Mouse (Mus musculus) frontal cortex, postnatal 14 days (tissue): ENCODE measurements at regions not wholly inside any gene's neighbourhood (a gene's known extent, or its start where the extent isn't known, plus 50 kb on each side); places are given as distances from the start of the nearest gene placed in this dataset.

ENCODE experiments used
- DNase-seq, 2 experiments: peaks; one replicate each; pipeline ENCODE4 v3.0.0; 2022; ENCODE audit warnings: low spot score in 2 of 2

GRCm38 (mm10) chr10:44945205-44945725 is 121.7 kb upstream of the Prep start:
- DNase-seq = no peak

- DNase-seq = no peak
These were observed 127.6 kb upstream of the Prep start for GRCm38 (mm10) chr10:44939403-44939802.

- DNase-seq = no peak
These were observed 130.0 kb upstream of the Prep start for GRCm38 (mm10) chr10:44936976-44937500.

- DNase-seq = no peak
These were observed 136.2 kb upstream of the Prep start for GRCm38 (mm10) chr10:44930796-44931195.

GRCm38 (mm10) chr10:44913751-44914388 is 153.1 kb upstream of the Prep start:
- no peak for DNase-seq

- no peak for DNase-seq
These were observed 162.5 kb upstream of the Prep start for GRCm38 (mm10) chr10:44904520-44904919.

- DNase-seq = no peak
These were observed 165.8 kb upstream of the Prep start for GRCm38 (mm10) chr10:44901203-44901602.

GRCm38 (mm10) chr10:44892124-44892523 is 174.9 kb upstream of the Prep start:
- no peak for DNase-seq

- no peak for DNase-seq
These were observed 179.8 kb upstream of the Prep start for GRCm38 (mm10) chr10:44887081-44887683.

- DNase-seq = no peak
These were observed 185.0 kb upstream of the Prep start for GRCm38 (mm10) chr10:44881967-44882366.

GRCm38 (mm10) chr10:44877076-44877663 is 189.8 kb upstream of the Prep start:
- no peak for DNase-seq

GRCm38 (mm10) chr10:44873642-44874285 is 193.2 kb upstream of the Prep start:
- peak in 1 of 2 experiments; percentile 8 for DNase-seq

- DNase-seq = no peak
These were observed 202.7 kb upstream of the Prep start for GRCm38 (mm10) chr10:44864191-44864747.

- no peak for DNase-seq
These were observed 204.7 kb upstream of the Prep start for GRCm38 (mm10) chr10:44862360-44862674.

- no peak for DNase-seq
These were observed 205.2 kb upstream of the Prep start for GRCm38 (mm10) chr10:44861671-44862359.

- DNase-seq = no peak
These were observed 209.6 kb upstream of the Prep start for GRCm38 (mm10) chr10:44857444-44857843.

GRCm38 (mm10) chr10:44854109-44854508 is 212.9 kb upstream of the Prep start:
- DNase-seq = no peak

- DNase-seq = no peak
These were observed 218.0 kb upstream of the Prep start for GRCm38 (mm10) chr10:44849016-44849415.

- no peak for DNase-seq
These were observed 220.2 kb upstream of the Prep start for GRCm38 (mm10) chr10:44846765-44847164.

GRCm38 (mm10) chr10:44846149-44846548 is 220.9 kb upstream of the Prep start:
- DNase-seq = no peak

- no peak for DNase-seq
These were observed 226.6 kb upstream of the Prep start for GRCm38 (mm10) chr10:44840449-44840848.

- no peak for DNase-seq
These were observed 234.5 kb upstream of the Prep start for GRCm38 (mm10) chr10:44832455-44832854.
